Mouse (Mus musculus) cortical plate, adult 2 months (tissue): ENCODE measurements around the gene Rack1. TPM values are rescaled to one million over a fixed set of nuclear protein-coding genes. Genes with fewer than 3 reads are reported as not detected.

Experiments
- H3K27ac ChIP-seq: fragments of 200-500 bp; 2 replicates; pipeline ENCODE4 v1.5.1; 2012; ENCODE audit warnings: low read length, control low read depth, inconsistent platforms; ENCODE audit not compliant: insufficient read depth
- H3K4me1 ChIP-seq: fragments of 200-500 bp; 2 replicates; pipeline ENCODE4 v1.6.1; 2011; ENCODE audit warnings: low read length; ENCODE audit not compliant: control insufficient read depth, insufficient read depth
- H3K4me3 ChIP-seq: fragments of 200-500 bp; 2 replicates; pipeline ENCODE4 v1.5.1; 2011; ENCODE audit warnings: mild to moderate bottlenecking, low read length, control low read depth; ENCODE audit not compliant: insufficient read depth
- CTCF ChIP-seq: fragments of 200-500 bp; IDR thresholded peaks from 2 replicates; pipeline ENCODE4 v1.5.1; 2011; ENCODE audit warnings: mild to moderate bottlenecking, control low read depth, low read length; ENCODE audit not compliant: insufficient read depth; ENCODE audit errors: extremely low read depth
- POLR2A ChIP-seq: fragments of 200-500 bp; IDR thresholded peaks from 2 replicates; pipeline ENCODE4 v1.6.1; 2011; ENCODE audit warnings: mild to moderate bottlenecking, low read length, control low read depth; ENCODE audit not compliant: insufficient read depth; ENCODE audit errors: extremely low read depth
- polyA plus RNA-seq: library from polyadenylated mRNA; depleted of rRNA; stranded (reverse); fragments of >200 nt; gene quantifications from 2 replicates; pipeline ENCODE4 v1.2.3, GENCODE M21; 2012

The Rack1 gene
- polyA plus RNA-seq, 1 experiment, result 447 TPM

- no peak overlapping the region for H3K4me3 ChIP-seq
- TF ChIP-seq CTCF, result no peak
- TF ChIP-seq POLR2A, result no peak
Observed at GRCm38 (mm10) chr11:48793184-48793583, 6.9 kb upstream of the Rack1 start.

GRCm38 (mm10) chr11:48795221-48795620, 4.9 kb upstream of the Rack1 start:
- no peak overlapping the region for H3K4me3 ChIP-seq

More at GRCm38 (mm10) chr11:48793184-48793583, 6.9 kb upstream of the Rack1 start:
- Histone ChIP-seq H3K27ac (no peak overlapping the region), H3K4me1 (no peaks in the 10 kb centered on the region)

GRCm38 (mm10) chr11:48796290-48796689, 3.8 kb upstream of the Rack1 start:
- no peak overlapping the region for H3K27ac ChIP-seq
- no peak for TF ChIP-seq CTCF
- no peak for TF ChIP-seq POLR2A
- peaks cover 2% of the 10 kb centered on the region; the same call in 1 of the 2 replicates for H3K4me1 ChIP-seq
- no peak overlapping the region for H3K4me3 ChIP-seq

More at GRCm38 (mm10) chr11:48795221-48795620, 4.9 kb upstream of the Rack1 start:
- no peak overlapping the region for H3K27ac ChIP-seq
- TF ChIP-seq POLR2A (no peak), CTCF (no peak)
- H3K4me1 ChIP-seq, result no peaks in the 10 kb centered on the region

- TF ChIP-seq CTCF (no peak), POLR2A (no peak)
- Histone ChIP-seq H3K4me1 (peaks cover 3% of the 10 kb centered on the region; the same call in 1 of the 2 replicates), H3K4me3 (no peak overlapping the region), H3K27ac (no peak overlapping the region)
Observed at GRCm38 (mm10) chr11:48797287-48797686, 2.8 kb upstream of the Rack1 start.

GRCm38 (mm10) chr11:48798308-48798707, 1.8 kb upstream of the Rack1 start:
- Histone ChIP-seq H3K27ac (no peak overlapping the region), H3K4me3 (no peak overlapping the region), H3K4me1 (peaks cover 3% of the 10 kb centered on the region; the same call in 1 of the 2 replicates)
- TF ChIP-seq CTCF (no peak), POLR2A (no peak)

GRCm38 (mm10) chr11:48798984-48799920, 880 bp upstream of the Rack1 start:
- TF ChIP-seq POLR2A (no peak), CTCF (no peak)
- H3K4me1 ChIP-seq, result peaks cover 3% of the 10 kb centered on the region; the same call in 1 of the 2 replicates
- H3K4me3 ChIP-seq, result peak overlapping the region; percentile 52
- H3K27ac ChIP-seq, result peak overlapping the region; percentile 57

GRCm38 (mm10) chr11:48801831-48802772, 2.0 kb downstream of the Rack1 start:
- Histone ChIP-seq H3K4me3 (peak overlapping the region; percentile 52; the same call in 1 of the 2 replicates), H3K4me1 (peaks cover 3% of the 10 kb centered on the region; the same call in 1 of the 2 replicates), H3K27ac (no peak overlapping the region)
- TF ChIP-seq POLR2A (no peak), CTCF (no peak)

GRCm38 (mm10) chr11:48803988-48804387, 3.9 kb downstream of the Rack1 start:
- Histone ChIP-seq H3K4me3 (no peak overlapping the region), H3K4me1 (peaks cover 3% of the 10 kb centered on the region; the same call in 1 of the 2 replicates), H3K27ac (no peak overlapping the region)
- no peak for TF ChIP-seq CTCF
- TF ChIP-seq POLR2A, result no peak

- TF ChIP-seq POLR2A, result no peak
- TF ChIP-seq CTCF, result no peak
- Histone ChIP-seq H3K27ac (no peak overlapping the region), H3K4me3 (no peak overlapping the region), H3K4me1 (peaks cover 3% of the 10 kb centered on the region; the same call in 1 of the 2 replicates)
Observed at GRCm38 (mm10) chr11:48804922-48805321, 4.8 kb downstream of the Rack1 start.
